Mouse (Mus musculus) cerebellum, adult 2 months (tissue): ENCODE measurements around the gene Gclc.

Experiments used
- CTCF ChIP-seq: fragments of 200-500 bp; IDR thresholded peaks from 2 replicates; pipeline ENCODE4 v1.5.1; 2011; ENCODE audit warnings: low read depth, mild to moderate bottlenecking, control low read depth, low read length, moderate library complexity, borderline replicate concordance; ENCODE audit not compliant: insufficient read depth
- POLR2A ChIP-seq: fragments of 200-500 bp; IDR thresholded peaks from 2 replicates; pipeline ENCODE4 v1.6.1; 2011; ENCODE audit warnings: low read length, control low read depth, borderline replicate concordance; ENCODE audit not compliant: insufficient read depth

- no peak for TF ChIP-seq CTCF
- TF ChIP-seq POLR2A = no peak
These were observed 35.4 kb downstream of the Gclc start for GRCm38 (mm10) chr9:77789615-77790348.
